Mouse (Mus musculus): ENCODE measurements around the gene Yeats4. TPM values are rescaled to one million over a fixed set of nuclear protein-coding genes. Genes with fewer than 3 reads are reported as not detected.
"Not testable (repeated sequence)": the region's sequence is repeated elsewhere in the genome, so short reads cannot be mapped to it uniquely, and the experiment has no call there.

Gene Yeats4
- polyA plus RNA-seq, 1 experiment: 26.4 TPM

- H3K27me3 ChIP-seq (ENCODE audit: control insufficient read depth): no peaks in the 10 kb centered on the region; the same call in 1 of the 2 replicates
- peaks cover 41% of the 10 kb centered on the region for H3K36me3 ChIP-seq (ENCODE audit: control insufficient read depth)
- no peaks in the 10 kb centered on the region for H3K9me3 ChIP-seq (ENCODE audit: control insufficient read depth, low read length)
- H3K4me1 ChIP-seq (ENCODE audit: control insufficient read depth): peaks cover 26% of the 10 kb centered on the region
- H3K4me3 ChIP-seq (replicated peaks): peak overlapping the region; percentile 97
- TF ChIP-seq TAL1 (IDR thresholded peaks at IDR 0.05; ENCODE audit: low read length): no peak
- TF ChIP-seq GATA1 (IDR thresholded peaks at IDR 0.05; ENCODE audit: low read length): no peak
These were observed 577 bp downstream of the Yeats4 start for GRCm38 (mm10) chr10:117223758-117224101.

- Histone ChIP-seq H3K27me3 (ENCODE audit: control insufficient read depth) (no peaks in the 10 kb centered on the region; the same call in 1 of the 2 replicates), H3K4me3 (replicated peaks) (peak overlapping the region; percentile 97), H3K9me3 (ENCODE audit: control insufficient read depth, low read length) (no peaks in the 10 kb centered on the region), H3K4me1 (ENCODE audit: control insufficient read depth) (peaks cover 26% of the 10 kb centered on the region), H3K36me3 (ENCODE audit: control insufficient read depth) (peaks cover 51% of the 10 kb centered on the region)
- TF ChIP-seq GATA1 (IDR thresholded peaks at IDR 0.05; ENCODE audit: low read length) (no peak), TAL1 (IDR thresholded peaks at IDR 0.05; ENCODE audit: low read length) (no peak)
These were observed 1.5 kb downstream of the Yeats4 start for GRCm38 (mm10) chr10:117222821-117223220.

DNA sequence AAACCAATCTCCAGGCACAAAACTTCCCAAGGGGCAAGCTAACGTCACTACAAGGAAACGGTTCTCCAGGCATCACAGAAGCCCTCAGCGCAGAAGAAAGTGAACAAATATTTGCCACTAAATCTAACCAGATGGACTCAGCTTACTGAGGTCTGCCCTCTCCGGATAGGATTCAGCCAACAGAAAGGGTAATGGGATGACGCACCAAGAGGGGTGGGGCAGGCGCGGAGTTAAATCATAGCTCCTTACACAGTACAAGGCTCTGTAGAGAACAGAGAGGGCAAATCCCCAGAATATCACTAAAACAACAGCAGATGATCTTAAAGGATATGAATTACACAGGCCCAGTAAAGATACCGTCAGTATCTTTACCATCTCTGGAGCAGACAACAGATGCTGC is 6.0 kb downstream of the Yeats4 start:
- no peak for TF ChIP-seq GATA1 (IDR thresholded peaks at IDR 0.05; ENCODE audit: low read length)
- no peak for TF ChIP-seq TAL1 (IDR thresholded peaks at IDR 0.05; ENCODE audit: low read length)
- H3K4me1 ChIP-seq (ENCODE audit: control insufficient read depth): peaks cover 24% of the 10 kb centered on the region
- H3K27me3 ChIP-seq (ENCODE audit: control insufficient read depth): no peaks in the 10 kb centered on the region
- H3K4me3 ChIP-seq (replicated peaks): no peak overlapping the region
- H3K36me3 ChIP-seq (ENCODE audit: control insufficient read depth): peaks cover 92% of the 10 kb centered on the region
- no peaks in the 10 kb centered on the region; the same call in 1 of the 2 replicates for H3K9me3 ChIP-seq (ENCODE audit: control insufficient read depth, low read length)

GRCm38 (mm10) chr10:117217246-117217840 is 7.0 kb downstream of the Yeats4 start:
- TF ChIP-seq TAL1 (IDR thresholded peaks at IDR 0.05; ENCODE audit: low read length) (no peak), GATA1 (IDR thresholded peaks at IDR 0.05; ENCODE audit: low read length) (no peak)
- Histone ChIP-seq H3K9me3 (ENCODE audit: control insufficient read depth, low read length) (no peaks in the 10 kb centered on the region; the same call in 1 of the 2 replicates), H3K4me3 (replicated peaks) (no peak overlapping the region), H3K36me3 (ENCODE audit: control insufficient read depth) (peaks cover 92% of the 10 kb centered on the region), H3K27me3 (ENCODE audit: control insufficient read depth) (no peaks in the 10 kb centered on the region), H3K4me1 (ENCODE audit: control insufficient read depth) (peaks cover 14% of the 10 kb centered on the region)

GRCm38 (mm10) chr10:117216793-117217192 is 7.5 kb downstream of the Yeats4 start:
- peaks cover 92% of the 10 kb centered on the region for H3K36me3 ChIP-seq (ENCODE audit: control insufficient read depth)

DNA sequence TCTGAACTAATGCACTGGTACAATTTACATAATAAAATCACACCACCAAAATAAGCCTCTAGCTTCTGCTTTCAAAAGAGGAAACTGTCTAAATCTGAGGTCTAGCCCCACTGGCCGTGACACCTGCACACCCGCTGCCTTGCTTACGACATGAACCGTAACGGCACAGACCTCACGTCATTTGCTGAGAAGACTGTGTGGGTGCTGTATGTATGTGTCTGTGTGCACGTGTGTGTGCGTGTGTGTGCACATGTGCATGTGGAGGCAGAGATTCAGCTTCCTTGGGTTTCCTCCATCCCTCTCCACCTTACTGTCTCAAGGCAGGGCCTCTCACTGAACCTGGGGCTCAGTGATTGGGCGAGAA is 8.2 kb downstream of the Yeats4 start:
- peaks cover 10% of the 10 kb centered on the region for H3K4me1 ChIP-seq (ENCODE audit: control insufficient read depth)
- H3K27me3 ChIP-seq (ENCODE audit: control insufficient read depth): no peaks in the 10 kb centered on the region
- peaks cover 89% of the 10 kb centered on the region for H3K36me3 ChIP-seq (ENCODE audit: control insufficient read depth)
- no peak overlapping the region for H3K4me3 ChIP-seq (replicated peaks)
- H3K9me3 ChIP-seq (ENCODE audit: control insufficient read depth, low read length): no peaks in the 10 kb centered on the region; the same call in 1 of the 2 replicates
- TF ChIP-seq TAL1 (IDR thresholded peaks at IDR 0.05; ENCODE audit: low read length) (no peak), GATA1 (IDR thresholded peaks at IDR 0.05; ENCODE audit: low read length) (no peak)

More at GRCm38 (mm10) chr10:117216793-117217192, 7.5 kb downstream of the Yeats4 start:
- Histone ChIP-seq H3K4me3 (replicated peaks) (no peak overlapping the region), H3K4me1 (ENCODE audit: control insufficient read depth) (peaks cover 10% of the 10 kb centered on the region), H3K9me3 (ENCODE audit: control insufficient read depth, low read length) (no peaks in the 10 kb centered on the region; the same call in 1 of the 2 replicates), H3K27me3 (ENCODE audit: control insufficient read depth) (no peaks in the 10 kb centered on the region)
- no peak for TF ChIP-seq TAL1 (IDR thresholded peaks at IDR 0.05; ENCODE audit: low read length)
- no peak for TF ChIP-seq GATA1 (IDR thresholded peaks at IDR 0.05; ENCODE audit: low read length)

DNA sequence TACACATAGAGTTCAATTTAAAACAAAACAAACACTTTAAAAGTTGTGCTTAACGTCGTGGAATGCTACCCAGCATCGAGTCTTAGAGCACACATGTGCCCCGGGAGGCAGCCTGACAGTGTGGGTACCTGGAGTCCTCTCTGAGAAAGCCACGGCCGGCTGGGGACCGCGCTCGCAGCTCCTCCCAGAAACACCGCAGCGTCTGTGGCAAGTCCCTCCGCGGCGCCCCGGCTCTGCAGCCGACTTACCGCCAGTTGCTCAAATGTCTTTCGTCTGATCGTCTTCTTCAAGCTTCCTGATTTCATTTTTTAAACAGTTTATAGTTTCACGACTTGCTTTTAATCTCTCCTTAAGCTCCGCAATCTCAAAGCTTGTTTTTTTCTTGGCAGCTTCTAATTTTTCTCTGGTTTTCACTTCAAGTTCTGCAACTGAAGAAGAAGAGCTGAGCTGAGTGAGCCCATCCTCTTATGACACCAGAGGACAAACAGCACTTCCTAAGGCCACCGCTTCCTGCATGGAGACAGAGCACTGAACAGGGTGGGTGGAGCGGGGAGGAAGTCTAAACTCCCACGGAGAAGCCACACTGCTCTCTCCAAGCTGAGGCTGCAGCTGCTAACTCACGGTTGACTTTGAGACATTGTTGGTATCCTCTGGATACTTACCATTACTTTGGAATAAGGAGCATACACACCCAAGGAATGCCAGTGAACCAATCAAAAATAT is 8.7 kb downstream of the Yeats4 start:
- Histone ChIP-seq H3K36me3 (ENCODE audit: control insufficient read depth) (peaks cover 84% of the 10 kb centered on the region), H3K27me3 (ENCODE audit: control insufficient read depth) (no peaks in the 10 kb centered on the region), H3K4me3 (replicated peaks) (no peak overlapping the region), H3K9me3 (ENCODE audit: control insufficient read depth, low read length) (no peaks in the 10 kb centered on the region; the same call in 1 of the 2 replicates), H3K4me1 (ENCODE audit: control insufficient read depth) (peaks cover 10% of the 10 kb centered on the region)
- no peak for TF ChIP-seq TAL1 (IDR thresholded peaks at IDR 0.05; ENCODE audit: low read length)
- TF ChIP-seq GATA1 (IDR thresholded peaks at IDR 0.05; ENCODE audit: low read length): no peak

DNA sequence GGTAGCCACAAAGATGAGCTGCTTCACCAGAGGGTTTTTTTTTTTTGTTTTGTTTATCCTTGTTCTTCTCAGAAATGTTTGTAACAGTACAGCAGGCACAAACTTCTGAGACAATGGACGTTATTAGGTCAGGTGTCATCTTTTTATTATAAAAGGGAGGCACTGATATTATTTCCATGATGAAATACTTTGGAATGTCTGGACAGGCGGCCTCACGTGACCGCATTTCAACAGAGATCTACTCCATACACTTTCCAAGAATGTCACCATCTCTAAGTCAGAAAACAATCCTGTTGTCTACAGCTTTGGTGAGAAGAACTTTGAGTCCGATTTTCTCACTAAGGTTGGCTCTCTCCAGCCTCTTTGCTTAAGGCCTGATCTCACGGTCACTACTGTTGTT is 13.3 kb downstream of the Yeats4 start:
- peaks cover 7% of the 10 kb centered on the region for H3K4me1 ChIP-seq (ENCODE audit: control insufficient read depth)
- no peaks in the 10 kb centered on the region for H3K9me3 ChIP-seq (ENCODE audit: control insufficient read depth, low read length)
- no peaks in the 10 kb centered on the region for H3K27me3 ChIP-seq (ENCODE audit: control insufficient read depth)
- TF ChIP-seq TAL1 (IDR thresholded peaks at IDR 0.05; ENCODE audit: low read length) (no peak), GATA1 (IDR thresholded peaks at IDR 0.05; ENCODE audit: low read length) (no peak)
- H3K4me3 ChIP-seq (replicated peaks): no peak overlapping the region
- peaks cover 42% of the 10 kb centered on the region for H3K36me3 ChIP-seq (ENCODE audit: control insufficient read depth)

DNA sequence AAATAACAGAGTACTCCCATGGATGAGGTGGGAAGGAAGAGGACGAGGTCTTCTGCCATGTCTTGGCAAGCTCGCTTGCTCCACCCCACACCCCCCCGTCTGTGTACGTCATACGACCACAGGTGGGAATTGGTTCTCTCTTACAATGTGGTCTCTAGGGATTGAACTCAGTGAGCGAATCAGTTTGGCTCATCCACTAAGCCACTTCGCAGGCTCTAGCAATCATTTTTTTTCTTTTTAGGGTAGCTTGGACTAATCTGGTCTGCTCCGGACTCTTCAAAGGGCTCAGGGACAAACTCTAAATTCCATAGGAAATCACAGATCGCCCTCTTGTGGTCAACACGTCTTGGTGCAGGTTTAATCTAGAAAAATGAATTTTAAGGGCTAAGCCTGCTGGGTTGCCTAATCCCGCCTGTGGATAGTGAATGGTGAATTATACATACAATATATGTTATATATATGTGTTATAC is 14.8 kb downstream of the Yeats4 start:
- H3K9me3 ChIP-seq (ENCODE audit: control insufficient read depth, low read length): no peaks in the 10 kb centered on the region
- H3K27me3 ChIP-seq (ENCODE audit: control insufficient read depth): no peaks in the 10 kb centered on the region; the same call in 1 of the 2 replicates
- H3K36me3 ChIP-seq (ENCODE audit: control insufficient read depth): peaks cover 26% of the 10 kb centered on the region
- H3K4me3 ChIP-seq (replicated peaks): peak overlapping the region; percentile 44
- TF ChIP-seq TAL1 (IDR thresholded peaks at IDR 0.05; ENCODE audit: low read length) (no peak), GATA1 (IDR thresholded peaks at IDR 0.05; ENCODE audit: low read length) (no peak)
- H3K4me1 ChIP-seq (ENCODE audit: control insufficient read depth): peaks cover 7% of the 10 kb centered on the region

GRCm38 (mm10) chr10:117208787-117209186 is 15.5 kb downstream of the Yeats4 start:
- not testable (repeated sequence) for H3K27me3 ChIP-seq (ENCODE audit: control insufficient read depth); H3K9me3 ChIP-seq (ENCODE audit: control insufficient read depth, low read length); H3K4me3 ChIP-seq (replicated peaks); H3K4me1 ChIP-seq (ENCODE audit: control insufficient read depth)
- peaks cover 19% of the 10 kb centered on the region for H3K36me3 ChIP-seq (ENCODE audit: control insufficient read depth)

Data from erythroblast, embryonic 14.5 days (primary cell).